Mouse (Mus musculus) G1E (cell line): ENCODE measurements around the gene Slc35d2.

Experiments
- CTCF ChIP-seq: IDR thresholded peaks from 2 replicates; pipeline ENCODE4 v1.5.1; 2012; ENCODE audit warnings: low read depth, low read length, inconsistent platforms, mixed read lengths
- GATA2 ChIP-seq: IDR thresholded peaks from 2 replicates; pipeline ENCODE4 v1.6.1; 2012; ENCODE audit warnings: low read depth, low read length, inconsistent platforms, borderline replicate concordance
- TAL1 ChIP-seq: conservative IDR thresholded peaks from 2 replicates; pipeline ENCODE4 v1.6.1; 2012; ENCODE audit warnings: low read depth, low read length, inconsistent platforms, mixed read lengths

DNA sequence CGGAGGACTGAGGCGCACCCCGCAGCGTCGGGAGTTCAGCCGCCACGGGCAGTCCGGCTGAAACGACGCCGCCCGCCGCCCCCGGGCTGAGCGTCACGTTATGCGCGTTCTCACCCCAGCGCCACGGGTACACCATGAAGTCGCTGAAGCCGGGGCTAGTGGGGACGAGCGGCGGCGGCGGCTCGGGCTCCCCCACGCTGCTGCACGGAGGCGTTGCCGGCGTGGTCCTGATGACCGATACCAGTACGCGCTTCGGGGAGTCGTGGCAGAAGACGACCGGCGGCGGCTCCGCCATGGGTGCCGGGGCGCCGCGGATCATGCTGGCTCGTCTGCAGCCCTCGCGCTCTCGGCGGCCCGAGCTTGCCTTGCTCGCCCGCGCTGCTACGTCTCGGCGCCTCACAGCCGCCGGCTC is 23.5 kb upstream of the Slc35d2 start:
- TF ChIP-seq CTCF: no peak
- no peak for TF ChIP-seq GATA2
- TF ChIP-seq TAL1: no peak
